In genomic region chr7:97108119-97108518, GRCm38 (mm10) we compare ENCODE assay signal across 27 mouse cellular contexts.
"Had no signal": no experiment of that assay in that cellular context is flagged by ENCODE, and none has a peak within 500 bp of the region (broad histone marks: within the 10 kb centered on the region; RNA-seq: fewer than 3 reads in every experiment).

No protein-coding gene starts in this region.

- DNase-seq: gastrocnemius, adult 2 months; gastrocnemius, postnatal 14 days; gastrocnemius, postnatal 36 days; heart, adult 18-20 months; heart, postnatal 10 days; heart, postnatal 4 days; kidney, adult 18-20 months; kidney, adult 8-10 months; kidney, postnatal 14 days; kidney, postnatal 36 days; layer of hippocampus, adult 9-11 months; layer of hippocampus, postnatal 36 days; left cerebral cortex, postnatal 4 days had no signal

- H3K27me3 ChIP-seq: heart, embryonic 12.5 days; hindbrain, embryonic 12.5 days; intestine, embryonic 15.5 days; limb, embryonic 13.5 days; limb, embryonic 15.5 days; liver, embryonic 12.5 days had no signal

- H3K9ac ChIP-seq: heart, embryonic 12.5 days; hindbrain, embryonic 12.5 days; hindbrain, embryonic 14.5 days; intestine, embryonic 15.5 days; limb, embryonic 13.5 days; limb, embryonic 15.5 days; liver, embryonic 12.5 days; liver, embryonic 14.5 days had no signal

- H3K4me3 ChIP-seq: gastrocnemius, adult 2 months; heart, embryonic 10.5 days; heart, embryonic 12.5 days; hindbrain, embryonic 10.5 days; hindbrain, embryonic 12.5 days; intestine, embryonic 15.5 days; limb, embryonic 13.5 days; limb, embryonic 15.5 days; liver, embryonic 12.5 days had no signal

- H3K4me2 ChIP-seq: heart, embryonic 12.5 days; hindbrain, embryonic 12.5 days; hindbrain, embryonic 14.5 days; intestine, embryonic 15.5 days; limb, embryonic 13.5 days; limb, embryonic 15.5 days; liver, embryonic 12.5 days had no signal

- H3K36me3 ChIP-seq: heart, embryonic 10.5 days; heart, embryonic 12.5 days; hindbrain, embryonic 10.5 days; hindbrain, embryonic 12.5 days; intestine, embryonic 15.5 days; limb, embryonic 13.5 days; limb, embryonic 15.5 days; liver, embryonic 12.5 days had no signal

- H3K27ac ChIP-seq: gastrocnemius, adult 2 months; heart, embryonic 10.5 days; hindbrain, embryonic 10.5 days; hindbrain, embryonic 12.5 days; hindbrain, embryonic 14.5 days; intestine, embryonic 15.5 days; kidney, postnatal 0 days; limb, embryonic 13.5 days; limb, embryonic 15.5 days; liver, embryonic 12.5 days; liver, embryonic 14.5 days had no signal

- H3K4me1 ChIP-seq: heart, embryonic 10.5 days; hindbrain, embryonic 10.5 days; hindbrain, embryonic 12.5 days; intestine, embryonic 15.5 days; limb, embryonic 13.5 days; limb, embryonic 15.5 days had no signal

- H3K9me3 ChIP-seq: heart, embryonic 10.5 days; heart, embryonic 12.5 days; hindbrain, embryonic 10.5 days; hindbrain, embryonic 12.5 days; intestine, embryonic 15.5 days; limb, embryonic 13.5 days; limb, embryonic 15.5 days; liver, embryonic 12.5 days had no signal

- ATAC-seq: hindbrain, embryonic 16.5 days; inflammation-experienced regulatory T-cells, adult 6 months; intestine, embryonic 15.5 days; intestine, postnatal 0 days; liver, embryonic 12.5 days had no signal
